Mouse (Mus musculus): ENCODE measurements around the gene Ip6k3. TPM values are rescaled to one million over a fixed set of nuclear protein-coding genes. Genes with fewer than 3 reads are reported as not detected.
A peak's percentile ranks its signal among the peaks of the same experiment; 100 is the strongest.

Gene Ip6k3
- total and polyA plus RNA-seq, 3 experiments: 26.3 to 65.7 (median 53.9) TPM

DNA sequence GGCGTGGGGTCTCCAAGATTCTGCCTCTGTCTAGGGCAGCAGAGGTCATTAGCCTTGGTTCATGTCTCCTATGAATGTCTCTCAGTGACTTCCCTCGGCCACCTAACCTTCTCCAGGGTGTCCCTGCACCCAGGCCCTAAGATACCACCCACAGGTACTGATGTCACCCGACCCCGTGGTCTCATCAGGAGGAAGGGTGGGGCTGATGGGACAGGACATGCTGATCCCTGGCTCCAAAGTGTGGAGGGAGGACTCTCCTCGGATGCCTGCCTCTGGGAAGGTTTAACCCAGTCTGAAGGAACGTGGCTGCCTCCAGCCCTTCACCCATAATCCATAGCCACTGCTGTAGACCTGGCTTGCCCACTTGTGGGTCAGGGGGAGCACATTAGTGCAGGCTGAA lies 694 bp downstream of the Ip6k3 start:
- Histone ChIP-seq H3K27me3 (replicated peaks) (no peaks in the 10 kb centered on the region), H3K9ac (ENCODE audit: insufficient read depth, low read depth) (peak overlapping the region; percentile 68), H3K4me2 (ENCODE audit: insufficient read depth, low read depth, poor library complexity, severe bottlenecking) (peak overlapping the region; percentile 71), H3K27ac (ENCODE audit: insufficient read depth, low read depth) (peak overlapping the region; percentile 94), H3K79me2 (replicated peaks; ENCODE audit: control insufficient read depth, extremely low read depth, insufficient read depth, poor library complexity, severe bottlenecking) (peaks cover 42% of the 10 kb centered on the region), H3K36me3 (replicated peaks in 1 of 2; ENCODE audit: control insufficient read depth in 1 of 2, insufficient read depth in 1 of 2, low read length in 1 of 2) (peaks cover 13 to 35% of the 10 kb centered on the region in 2 experiments), H3K4me1 (ENCODE audit: control insufficient read depth in 1 of 2, insufficient read depth in 2 of 2) (peaks cover 51 to 81% of the 10 kb centered on the region in 2 experiments), H3K9me3 (replicated peaks; ENCODE audit: low read length) (no peaks in the 10 kb centered on the region), H3K4me3 (replicated peaks in 1 of 3; ENCODE audit: low read depth in 2 of 3, low read length in 2 of 3, poor library complexity in 1 of 3) (peak overlapping the region; percentile 55 to 77 (median 75))
- dilution Hi-C loops (cut with MboI; ENCODE audit: extremely low pct_ligation_motif_present, extremely low pct_unique_long_range_greater_than_20kb, low sequenced_read_pairs) (no loop called here), in situ Hi-C loops (cut with MboI; ENCODE audit: low pct_ligation_motif_present, low pct_unique_long_range_greater_than_20kb, low sequenced_read_pairs) (loop anchor here (10.0 kb wide), 1 partner anchor 158 kb away; no protein-coding TSS in a partner anchor)
- DNase-seq (ENCODE audit: extremely low read depth): no peak
- TF ChIP-seq EP300 (IDR thresholded peaks at IDR 0.05; ENCODE audit: low read length): no peak
- TF ChIP-seq MYC (IDR thresholded peaks at IDR 0.05; ENCODE audit: low read depth, low read length): no peak
- TF ChIP-seq MAFK (IDR thresholded peaks at IDR 0.05; ENCODE audit: insufficient replicate concordance, low read length): no peak
- no peak for TF ChIP-seq E2F4 (IDR thresholded peaks at IDR 0.05; ENCODE audit: insufficient replicate concordance, low read depth, low read length)
- no peak for TF ChIP-seq ZKSCAN1 (IDR thresholded peaks at IDR 0.05; ENCODE audit: borderline replicate concordance, low read depth, low read length)
- 0 out of 2 replicates have a peak, but pooled peaks have one; percentile 26 for TF ChIP-seq MAX (IDR thresholded peaks at IDR 0.05; ENCODE audit: low read length)
- TF ChIP-seq POLR2A (IDR thresholded peaks at IDR 0.05; ENCODE audit: low read depth, low read length): peak; percentile 57
- no peak for TF ChIP-seq NRF1 (IDR thresholded peaks at IDR 0.05; ENCODE audit: low read depth, low read length)
- TF ChIP-seq KAT2A (IDR thresholded peaks at IDR 0.05; ENCODE audit: insufficient replicate concordance, low read length): no peak
- TF ChIP-seq MAZ (IDR thresholded peaks at IDR 0.05; ENCODE audit: low read depth, low read length): no peak
- no peak for TF ChIP-seq ELF1 (IDR thresholded peaks at IDR 0.05; ENCODE audit: low read depth, low read length)
- no peak for TF ChIP-seq BHLHE40 (IDR thresholded peaks at IDR 0.05; ENCODE audit: low read depth, low read length)
- TF ChIP-seq UBTF (IDR thresholded peaks at IDR 0.05; ENCODE audit: low read depth, low read length): 0 out of 2 replicates have a peak, but pooled peaks have one; percentile 21
- no peak for TF ChIP-seq ZNF384 (IDR thresholded peaks at IDR 0.05; ENCODE audit: low read depth, low read length)
- TF ChIP-seq JUND (conservative IDR thresholded peaks at IDR 0.05; ENCODE audit: low read depth, low read length): no peak
- TF ChIP-seq PAX5 (IDR thresholded peaks at IDR 0.05; ENCODE audit: low read length): no peak
- no peak for TF ChIP-seq HCFC1 (IDR thresholded peaks at IDR 0.05; ENCODE audit: low read depth, low read length)
- 0 out of 2 replicates have a peak, but pooled peaks have one; percentile 26 for TF ChIP-seq MXI1 (IDR thresholded peaks at IDR 0.05; ENCODE audit: low read depth, low read length)
- TF ChIP-seq TCF12 (IDR thresholded peaks at IDR 0.05; ENCODE audit: low read depth, low read length): peak; percentile 23; the same call in 1 of the 2 replicates
- no peak; the same call in 1 of the 2 replicates for TF ChIP-seq ZMIZ1 (IDR thresholded peaks at IDR 0.05; ENCODE audit: low read depth, low read length)
- TF ChIP-seq CTCF (conservative IDR thresholded peaks at IDR 0.05 in 1 of 2, IDR thresholded peaks at IDR 0.05 in 1 of 2; ENCODE audit: low read depth in 2 of 2, low read length in 2 of 2): no peak
- no peak for TF ChIP-seq RCOR1 (conservative IDR thresholded peaks at IDR 0.05; ENCODE audit: low read depth, low read length)
